Mouse (Mus musculus) c-Kit-positive CD71-positive TER-119-negative erythroid progenitor cells, embryonic 14.5 days (primary cell): ENCODE data around the gene Aldh2.
"Not testable (repeated sequence)": the region's sequence is repeated elsewhere in the genome, so short reads cannot be mapped to it uniquely, and the experiment has no call there.

Source experiments
- DNase-seq: peaks from one replicate; pipeline ENCODE4 v3.0.0-alpha.2; 2013; ENCODE audit warnings: low read depth

Gene Aldh2

DNA sequence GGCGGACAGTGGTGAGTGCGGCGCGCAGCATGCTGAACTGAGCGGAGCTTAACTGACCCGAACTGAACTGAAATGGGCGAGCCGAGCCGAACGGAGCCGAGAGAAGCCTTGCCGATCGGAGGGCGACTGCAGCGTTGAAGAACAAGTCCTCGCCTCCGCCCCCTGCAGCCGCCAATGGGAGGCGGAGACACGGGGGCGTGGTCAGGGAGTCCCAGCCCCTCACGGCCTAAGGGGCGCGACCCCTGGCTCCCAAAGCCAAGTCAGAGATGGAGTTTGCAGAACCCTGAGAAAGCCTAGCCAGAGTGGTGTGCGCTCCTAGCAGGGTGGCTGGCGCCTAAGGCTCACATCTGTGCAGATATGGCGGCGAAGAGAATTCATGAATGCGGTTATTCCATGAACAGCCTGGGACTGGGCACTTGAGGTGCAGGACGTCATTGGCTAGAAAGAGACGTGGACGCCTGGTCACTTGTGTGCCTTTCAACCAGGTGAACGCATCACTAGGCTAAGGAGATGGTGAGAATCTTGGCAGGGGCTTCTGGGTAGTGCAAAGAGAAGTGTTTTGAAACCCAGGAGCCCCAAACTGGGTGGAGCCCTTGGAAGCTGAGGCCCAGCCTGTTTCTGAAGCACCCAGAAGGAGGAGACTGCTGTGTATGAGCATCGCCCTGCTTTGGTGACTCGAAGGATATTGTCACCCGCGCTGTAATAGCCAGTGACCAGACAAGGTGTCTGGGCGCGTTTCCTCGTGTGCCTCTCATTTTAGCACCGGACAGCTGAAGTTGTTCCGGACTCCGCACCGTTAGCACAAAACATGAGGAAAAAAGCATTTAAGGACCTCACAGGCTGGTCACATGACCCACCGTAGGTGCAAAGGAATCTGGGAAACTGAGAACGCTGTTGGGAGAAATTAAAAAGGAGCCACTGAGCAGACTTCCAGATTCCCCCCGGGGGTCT is at the start of gene Aldh2:
TSS of gene Aldh2 (minus strand) at position 374 of the 951 bp plus-strand sequence.
- DNase-seq: peak; percentile 82

DNA sequence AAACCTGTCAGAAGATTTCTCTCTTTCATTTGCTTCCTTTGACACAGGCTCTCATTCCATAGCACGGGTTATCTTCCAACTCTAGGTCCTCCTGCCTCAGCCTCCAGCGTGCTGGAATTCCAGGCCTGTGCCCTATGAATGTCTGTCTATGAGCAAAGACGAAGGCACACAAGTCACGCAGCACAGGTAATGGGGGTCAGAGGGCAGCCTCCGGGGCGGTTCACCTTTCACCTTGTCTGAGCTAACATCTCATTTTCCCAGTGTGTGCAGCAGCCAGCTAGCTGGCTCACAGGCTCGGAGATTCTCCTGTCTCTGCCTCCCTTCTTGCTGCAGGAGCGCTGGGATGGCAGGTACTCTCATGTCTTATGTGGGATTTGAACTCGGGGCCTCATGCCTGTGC is 46.0 kb upstream of the Aldh2 start:
- no peak for DNase-seq

DNA sequence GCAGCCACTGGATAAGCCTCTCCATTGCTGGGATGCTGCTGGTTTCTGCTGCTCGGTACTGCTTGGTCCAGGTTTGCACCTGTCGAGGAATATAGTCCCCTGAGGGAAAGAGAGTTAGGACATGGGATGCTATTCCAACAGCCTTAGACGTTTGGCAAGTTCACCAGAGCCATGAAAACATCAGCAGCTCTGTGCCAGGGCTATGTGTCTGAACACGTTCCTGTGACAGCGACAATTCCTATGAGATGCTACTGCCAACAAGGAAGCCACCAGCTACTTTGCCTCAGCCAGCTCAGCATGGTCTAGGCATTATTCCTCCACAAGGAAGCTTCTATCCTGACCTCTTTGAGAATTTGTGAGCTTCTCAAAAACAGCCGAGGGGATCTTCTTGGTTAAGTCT is 43.7 kb upstream of the Aldh2 start:
- no peak for DNase-seq

DNA sequence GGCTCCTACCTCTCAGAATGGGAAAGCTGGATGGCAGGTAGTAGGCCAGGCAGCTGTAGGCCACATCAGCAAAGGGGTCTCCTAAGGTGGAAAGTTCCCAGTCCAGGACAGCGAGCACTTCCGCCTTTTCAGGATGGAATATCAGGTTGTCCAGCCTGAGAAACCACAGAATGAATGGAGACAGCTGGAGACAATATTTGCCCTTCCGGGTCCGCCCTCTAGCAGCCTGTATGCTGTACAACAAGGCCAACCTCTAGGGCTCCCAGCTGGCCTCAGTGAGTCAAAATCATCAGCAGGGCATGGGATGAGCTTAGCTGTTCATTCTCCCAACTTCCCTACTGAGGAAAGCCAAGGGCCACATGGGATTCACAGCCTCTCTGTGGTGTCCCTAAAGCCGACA is 41.0 kb upstream of the Aldh2 start:
- DNase-seq: no peak

- no peak for DNase-seq
These were observed 39.2 kb upstream of the Aldh2 start for GRCm38 (mm10) chr5:121632804-121633203.

GRCm38 (mm10) chr5:121631106-121631647 is 37.6 kb upstream of the Aldh2 start:
- not testable (repeated sequence) for DNase-seq

DNA sequence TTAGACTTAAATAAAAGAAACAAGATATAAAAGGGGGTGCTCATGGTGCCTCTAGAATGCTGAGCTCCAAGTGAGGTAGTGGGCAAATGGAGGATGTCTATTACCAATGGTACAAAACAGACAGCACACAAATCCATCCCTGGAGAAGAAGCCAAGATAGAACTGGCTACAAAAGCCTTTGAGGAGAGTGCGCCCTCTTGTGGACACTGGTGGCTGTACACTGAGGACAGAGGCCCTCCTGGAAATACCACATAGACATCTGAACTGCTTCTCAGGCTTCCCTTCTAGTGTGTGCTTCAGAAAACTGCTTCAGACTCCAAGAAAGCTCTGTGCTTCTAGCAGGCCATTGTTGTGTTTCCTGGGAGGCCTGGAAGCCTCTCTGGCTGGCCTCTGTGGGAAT is 34.2 kb upstream of the Aldh2 start:
- DNase-seq: peak; percentile 72

DNA sequence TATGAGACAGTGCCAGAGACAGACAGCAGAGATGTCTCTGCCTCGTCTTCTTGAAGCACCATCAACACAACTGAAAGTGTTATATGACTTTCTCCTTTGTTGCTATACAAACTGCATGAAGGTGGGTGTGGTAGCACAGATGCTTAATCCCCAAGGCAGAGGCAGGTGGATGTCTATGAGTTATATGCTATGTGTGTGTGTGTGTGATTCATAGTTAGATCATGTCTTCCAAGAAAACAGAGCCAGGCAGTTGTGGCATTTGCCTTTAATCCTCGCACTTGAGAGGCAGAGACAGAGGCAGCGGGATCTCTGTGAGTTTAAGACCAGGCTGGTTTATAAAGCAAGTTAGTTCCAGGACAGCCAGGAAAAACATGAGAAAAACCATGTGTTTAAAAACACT is 29.6 kb upstream of the Aldh2 start:
- no peak for DNase-seq

GRCm38 (mm10) chr5:121621102-121621501 is 27.5 kb upstream of the Aldh2 start:
- no peak for DNase-seq

GRCm38 (mm10) chr5:121618592-121619513 is 25.2 kb upstream of the Aldh2 start, which contains the start of gene Acad12:
Gene Acad12 (minus strand): TSS chr5:121618938.
- peak; percentile 61 for DNase-seq

GRCm38 (mm10) chr5:121614921-121615320 is 21.3 kb upstream of the Aldh2 start:
- not testable (repeated sequence) for DNase-seq

GRCm38 (mm10) chr5:121612036-121612435 is 18.4 kb upstream of the Aldh2 start:
- no peak for DNase-seq

DNA sequence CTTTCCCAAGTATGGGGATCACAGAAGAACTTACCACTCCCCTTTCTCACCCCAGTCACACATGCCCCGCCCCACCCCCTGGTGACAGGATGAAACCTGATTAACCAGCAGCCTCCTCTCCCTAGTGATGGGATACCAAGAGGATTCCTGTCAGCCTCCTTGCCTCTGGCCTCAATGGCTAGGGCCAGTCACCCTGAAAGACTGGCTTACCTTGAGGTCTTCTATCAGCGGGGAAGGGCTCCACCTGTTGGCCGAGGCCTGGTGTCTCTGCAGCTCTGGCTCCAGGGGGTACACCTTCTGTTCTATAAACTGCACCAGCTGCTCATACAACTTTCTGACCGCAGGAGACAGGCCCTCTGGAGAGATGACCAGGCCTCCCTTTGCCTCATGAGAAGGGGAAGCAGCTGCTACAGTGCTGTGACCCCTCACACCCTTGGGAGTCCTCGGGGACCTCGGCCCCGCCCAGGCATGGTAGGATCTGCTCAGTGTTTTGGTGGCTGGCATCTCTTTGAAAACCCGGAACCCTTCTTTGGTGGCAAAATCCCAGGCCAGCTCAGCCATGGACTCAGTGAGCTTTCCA is 16.0 kb upstream of the Aldh2 start:
- not testable (repeated sequence) for DNase-seq

DNA sequence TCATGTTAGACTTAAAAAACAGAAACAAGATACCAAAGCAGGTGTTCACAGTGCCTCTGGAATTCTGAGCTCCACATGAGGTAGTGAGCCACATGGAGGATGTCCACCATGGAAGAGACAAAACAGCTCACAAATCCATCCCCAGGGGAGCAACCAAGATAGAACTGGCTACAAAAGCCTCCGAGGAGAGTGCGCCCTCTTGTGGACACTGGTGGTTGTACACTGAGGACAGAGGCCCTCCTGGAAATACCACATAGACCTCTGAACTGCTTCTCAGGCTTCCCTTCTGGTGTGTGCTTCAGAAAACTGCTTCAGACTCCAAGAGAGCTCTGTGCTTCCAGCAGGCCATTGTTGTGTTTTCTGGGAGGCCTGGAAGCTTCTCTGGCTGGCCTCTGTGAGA is 12.5 kb upstream of the Aldh2 start:
- DNase-seq: peak; percentile 74

DNA sequence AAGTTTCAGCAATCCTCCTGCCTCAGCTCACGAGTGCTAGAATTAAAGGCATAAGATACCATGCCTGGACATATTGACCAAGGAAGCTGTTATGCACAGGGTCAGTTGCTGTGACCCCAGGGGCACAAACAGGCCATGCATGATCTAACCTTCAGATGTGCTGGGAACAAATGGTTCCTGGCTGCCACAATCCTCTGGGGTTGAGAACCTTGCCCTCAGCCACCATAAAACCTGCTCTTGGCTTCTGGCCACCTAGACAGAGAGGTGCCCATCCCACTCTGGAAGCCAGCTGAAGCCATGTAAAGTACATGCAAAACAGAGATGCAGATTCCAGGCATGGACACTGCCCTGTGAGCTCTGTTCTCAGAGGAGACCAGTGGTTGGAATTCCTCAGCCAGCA is 10.2 kb upstream of the Aldh2 start:
- not testable (repeated sequence) for DNase-seq

DNA sequence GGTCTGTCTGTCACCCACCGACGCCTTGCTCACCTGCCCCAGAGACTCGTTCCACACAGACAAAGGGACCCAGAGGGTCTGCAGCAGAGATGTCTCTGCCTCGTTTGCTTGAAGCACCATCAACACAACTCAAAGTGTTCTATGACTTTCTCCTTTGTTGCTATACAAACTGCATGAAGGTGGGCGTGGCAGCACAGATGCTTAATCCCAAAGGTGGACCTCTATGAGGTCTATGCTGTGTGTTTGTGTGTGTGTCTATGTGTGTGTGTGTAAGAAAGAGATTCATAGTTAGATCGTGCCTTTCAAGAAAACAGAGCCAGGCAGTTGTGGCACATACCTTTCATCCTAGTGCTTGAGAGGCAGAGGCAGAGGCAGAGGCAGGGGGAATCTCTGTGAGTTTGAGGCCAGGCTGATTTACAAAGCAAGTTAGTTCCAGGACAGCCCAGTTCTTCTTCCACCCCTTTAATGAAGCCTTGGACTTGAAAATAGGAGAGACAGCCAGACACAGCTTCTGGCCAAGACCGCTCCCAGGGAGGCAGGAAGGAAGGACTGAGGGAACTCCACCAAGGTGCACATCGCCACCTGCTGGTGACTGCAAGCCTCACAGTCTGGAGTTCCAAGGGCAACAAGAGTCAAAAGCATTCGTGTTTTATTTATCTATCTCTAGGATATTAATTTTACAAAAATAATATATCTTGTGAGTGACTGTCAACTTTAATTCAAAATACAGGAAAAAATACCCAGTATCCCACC is 8.1 kb upstream of the Aldh2 start:
- peak; percentile 82 for DNase-seq

- no peak for DNase-seq
These were observed 5.4 kb upstream of the Aldh2 start for GRCm38 (mm10) chr5:121598871-121599610.

DNA sequence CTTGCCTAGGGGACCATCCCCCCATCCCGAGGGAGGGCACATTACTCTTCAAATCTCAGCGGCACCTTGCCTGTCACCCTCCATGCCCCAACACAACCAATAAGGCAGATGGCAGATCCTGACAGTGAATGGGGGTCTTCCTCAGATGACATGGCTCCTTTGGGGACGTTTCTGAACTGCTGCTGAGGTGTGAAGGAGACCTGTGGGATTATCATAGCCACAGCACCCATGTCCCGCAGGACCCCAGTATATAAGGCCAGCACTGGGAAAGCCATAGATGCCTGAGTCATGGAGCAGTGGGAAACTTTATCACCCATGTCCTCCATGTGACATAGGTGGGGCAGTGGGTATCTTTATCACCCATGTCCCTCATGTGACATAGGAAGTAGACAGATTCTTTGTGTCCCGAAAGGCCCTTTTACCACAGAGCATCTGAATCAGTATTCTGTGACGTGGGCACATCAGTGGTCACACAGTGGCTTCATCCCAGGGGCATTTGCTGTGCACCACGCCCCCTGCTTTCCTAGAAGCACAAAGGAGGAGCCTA is 4.4 kb upstream of the Aldh2 start:
- DNase-seq: no peak

DNA sequence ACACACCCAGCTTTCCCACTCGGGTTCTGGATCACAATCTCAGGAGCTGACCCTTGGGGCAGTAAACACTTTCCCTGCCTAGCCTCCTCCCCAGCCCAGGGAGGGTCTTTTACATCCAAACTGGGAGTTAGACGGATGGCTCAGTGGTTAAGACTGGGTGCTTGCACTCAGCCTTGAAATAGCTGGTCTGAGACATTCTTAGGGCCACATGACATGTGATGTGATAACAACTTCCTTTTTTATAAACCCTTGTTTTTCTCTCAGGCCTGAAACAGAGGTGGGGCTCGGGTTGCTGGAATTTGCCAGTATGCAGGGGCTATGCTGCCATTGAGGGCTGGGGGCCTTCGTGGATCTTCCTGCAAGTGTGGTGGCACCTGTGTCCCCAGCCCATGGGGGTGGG is 3.7 kb upstream of the Aldh2 start:
- no peak for DNase-seq

DNA sequence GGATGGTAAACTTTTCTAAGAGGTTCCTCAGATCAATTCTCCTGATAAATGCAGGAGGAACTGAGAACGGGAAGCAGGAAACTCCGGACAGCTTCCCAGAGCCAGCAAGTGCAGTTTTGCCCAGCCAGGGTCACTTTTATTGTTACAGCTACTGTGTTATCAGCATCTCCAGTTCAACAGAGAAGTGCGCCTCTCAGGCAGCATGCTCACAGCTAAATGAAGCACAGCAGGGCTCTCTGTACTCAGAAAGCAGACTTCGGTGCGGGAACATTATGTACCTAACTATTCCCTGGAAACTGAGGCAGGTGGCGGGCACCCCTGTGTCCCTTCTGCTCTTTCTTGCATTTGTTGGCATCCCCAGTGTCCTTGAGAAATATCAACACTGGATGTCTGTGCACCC is 2.6 kb upstream of the Aldh2 start:
- no peak for DNase-seq
